In genomic region chr4:133408006-133408405, GRCm38 (mm10) we compare ENCODE assay signal across 11 mouse cellular contexts. TPM values are rescaled to one million over a fixed set of nuclear protein-coding genes. Genes with fewer than 3 reads are reported as not detected.
DNase-seq lines count a peak whose midpoint lies in the region; ATAC-seq lines count a peak whose summit lies in the region.
"Had no signal": no experiment of that assay in that cellular context is flagged by ENCODE, and none has a peak within 500 bp of the region (broad histone marks: within the 10 kb centered on the region; RNA-seq: fewer than 3 reads in every experiment).

No protein-coding gene starts in this region.

- no peak overlapping the region for H3K9ac ChIP-seq in midbrain, embryonic 14.5 days (replicated peaks; ENCODE audit: low read length)
- H3K9ac ChIP-seq in hindbrain, embryonic 15.5 days = 0 out of 2 replicates have a peak overlapping the region, but pooled peaks have one; percentile 27
- H3K9ac ChIP-seq in neural tube, embryonic 14.5 days (replicated peaks; ENCODE audit: low read depth, low read length) = no peak overlapping the region; the same call in 1 of the 2 replicates
- H3K9ac ChIP-seq: embryonic facial prominence, embryonic 12.5 days had no signal

- H3K36me3 ChIP-seq in midbrain, embryonic 10.5 days = peaks cover 22% of the 10 kb centered on the region
- peaks cover 8% of the 10 kb centered on the region for H3K36me3 ChIP-seq in midbrain, embryonic 14.5 days (ENCODE audit: control insufficient read depth, insufficient read depth, low read length)
- H3K36me3 ChIP-seq in hindbrain, embryonic 15.5 days = no peaks in the 10 kb centered on the region
- H3K36me3 ChIP-seq in neural tube, embryonic 14.5 days (ENCODE audit: control insufficient read depth, insufficient read depth, low read length) = no peaks in the 10 kb centered on the region

- ATAC-seq in midbrain, embryonic 14.5 days (ENCODE audit: low FRiP score, low TSS enrichment) = no peak
- ATAC-seq in hindbrain, embryonic 15.5 days (ENCODE audit: low FRiP score, low read depth) = no peak
- peak; percentile 86; the same call in 1 of the 2 replicates for ATAC-seq in neural tube, embryonic 14.5 days (ENCODE audit: low read depth)

- no peaks in the 10 kb centered on the region for H3K27me3 ChIP-seq in midbrain, embryonic 10.5 days (ENCODE audit: low read depth, poor library complexity, severe bottlenecking)
- H3K27me3 ChIP-seq in midbrain, embryonic 14.5 days (ENCODE audit: control insufficient read depth, insufficient read depth, low read length) = no peaks in the 10 kb centered on the region
- H3K27me3 ChIP-seq in hindbrain, embryonic 15.5 days = no peaks in the 10 kb centered on the region
- no peaks in the 10 kb centered on the region for H3K27me3 ChIP-seq in neural tube, embryonic 14.5 days (ENCODE audit: control insufficient read depth, insufficient read depth, low read length)
- H3K27me3 ChIP-seq: CH12.LX; embryonic facial prominence, embryonic 12.5 days had no signal

- no peaks in the 10 kb centered on the region for H3K9me3 ChIP-seq in midbrain, embryonic 10.5 days (replicated peaks)
- H3K9me3 ChIP-seq in midbrain, embryonic 14.5 days (ENCODE audit: control insufficient read depth, low read length) = no peaks in the 10 kb centered on the region
- H3K9me3 ChIP-seq in hindbrain, embryonic 15.5 days = no peaks in the 10 kb centered on the region
- no peaks in the 10 kb centered on the region for H3K9me3 ChIP-seq in neural tube, embryonic 14.5 days (ENCODE audit: control insufficient read depth, low read length)
- H3K9me3 ChIP-seq: embryonic facial prominence, embryonic 12.5 days had no signal

- no peak overlapping the region for H3K4me3 ChIP-seq in midbrain, embryonic 10.5 days
- H3K4me3 ChIP-seq in midbrain, embryonic 14.5 days (replicated peaks; ENCODE audit: low read depth, low read length) = no peak overlapping the region
- no peak overlapping the region for H3K4me3 ChIP-seq in hindbrain, embryonic 15.5 days
- H3K4me3 ChIP-seq in neural tube, embryonic 14.5 days (ENCODE audit: low read depth, low read length) = no peak overlapping the region
- H3K4me3 ChIP-seq: embryonic facial prominence, embryonic 12.5 days had no signal

- H3K27ac ChIP-seq in midbrain, embryonic 10.5 days (replicated peaks) = 0 out of 2 replicates have a peak overlapping the region, but pooled peaks have one; percentile 28
- H3K27ac ChIP-seq in midbrain, embryonic 14.5 days (replicated peaks; ENCODE audit: low read depth, low read length) = no peak overlapping the region; the same call in 1 of the 2 replicates
- H3K27ac ChIP-seq in hindbrain, embryonic 15.5 days (replicated peaks) = peak overlapping the region; percentile 27
- no peak overlapping the region; the same call in 1 of the 2 replicates for H3K27ac ChIP-seq in neural tube, embryonic 14.5 days (ENCODE audit: low read depth, low read length)
- H3K27ac ChIP-seq: embryonic facial prominence, embryonic 12.5 days had no signal

- DNase-seq in heart, adult 11 months = peak; percentile 92
- DNase-seq in heart, adult 8-10 months (ENCODE audit: low spot score) = no peak
- no peak for DNase-seq in midbrain, embryonic 10.5 days (ENCODE audit: low spot score)
- DNase-seq in midbrain, embryonic 14.5 days = no peak
- no peak for DNase-seq in retina, embryonic 14.5 days (ENCODE audit: low spot score)
- no peak for DNase-seq in cerebellum, postnatal 36 days
- DNase-seq: thymus, postnatal 25 days had no signal

- no peak overlapping the region for H3K4me2 ChIP-seq in midbrain, embryonic 14.5 days (ENCODE audit: low read length)
- no peak overlapping the region for H3K4me2 ChIP-seq in hindbrain, embryonic 15.5 days
- H3K4me2 ChIP-seq in neural tube, embryonic 14.5 days (ENCODE audit: low read depth, low read length) = no peak overlapping the region
- H3K4me2 ChIP-seq: embryonic facial prominence, embryonic 12.5 days had no signal

- peaks cover 18% of the 10 kb centered on the region for H3K4me1 ChIP-seq in midbrain, embryonic 10.5 days
- peaks cover 12% of the 10 kb centered on the region; the same call in 1 of the 2 replicates for H3K4me1 ChIP-seq in midbrain, embryonic 14.5 days (ENCODE audit: control insufficient read depth, insufficient read depth, low read length)
- H3K4me1 ChIP-seq in hindbrain, embryonic 15.5 days (replicated peaks) = peaks cover 15% of the 10 kb centered on the region
- peaks cover 13% of the 10 kb centered on the region for H3K4me1 ChIP-seq in neural tube, embryonic 14.5 days (ENCODE audit: control insufficient read depth, insufficient read depth, low read length)

- 81% methylated on average over 7 of the region's 7 CpGs for WGBS in midbrain, embryonic 10.5 days
- WGBS in midbrain, embryonic 14.5 days = 81% methylated on average over 7 of the region's 7 CpGs
- 39% methylated on average over 7 of the region's 7 CpGs for WGBS in hindbrain, embryonic 15.5 days
- WGBS in neural tube, embryonic 14.5 days = 32% methylated on average over 7 of the region's 7 CpGs

RNA-seq across cellular contexts. Expression of gene Slc9a1, which starts 38.5 kb away (rescaled TPM):
- total RNA-seq in heart, adult 8-10 months (2022) = 10 to 100 TPM; 16.0 to 21.9 (median 16.5) TPM
- polyA plus RNA-seq in midbrain, embryonic 10.5 days (2016; fragmentation: Nextera tagmentation; extraction: Ambion mirVana) = 8.3 and 8.6 TPM in 2 replicates
- polyA plus RNA-seq in midbrain, embryonic 14.5 days (2014; fragmentation: Nextera tagmentation; extraction: Ambion mirVana) = 8.2 and 8.3 TPM in 2 replicates
- polyA plus RNA-seq in hindbrain, embryonic 15.5 days (2015; fragmentation: Nextera tagmentation; extraction: Ambion mirVana) = 8.1 and 10.1 TPM in 2 replicates
- polyA plus RNA-seq in neural tube, embryonic 14.5 days (2014; fragmentation: Nextera tagmentation; extraction: Ambion mirVana) = 8.0 and 9.7 TPM in 2 replicates

RNA-seq across cellular contexts. Expression of gene Wdtc1, which starts 54.7 kb away (rescaled TPM):
- total RNA-seq in heart, adult 8-10 months (2022) = 10 to 100 TPM; 77.3 to 94.3 (median 79.2) TPM
- polyA plus RNA-seq in midbrain, embryonic 10.5 days (2016; fragmentation: Nextera tagmentation; extraction: Ambion mirVana) = 19.2 and 20.0 TPM in 2 replicates
- 21.3 and 24.9 TPM in 2 replicates for polyA plus RNA-seq in midbrain, embryonic 14.5 days (2014; fragmentation: Nextera tagmentation; extraction: Ambion mirVana)
- 22.7 and 24.0 TPM in 2 replicates for polyA plus RNA-seq in hindbrain, embryonic 15.5 days (2015; fragmentation: Nextera tagmentation; extraction: Ambion mirVana)
- polyA plus RNA-seq in neural tube, embryonic 14.5 days (2014; fragmentation: Nextera tagmentation; extraction: Ambion mirVana) = 22.3 and 24.5 TPM in 2 replicates

Comparison
In these comparisons a context has a peak if more than half of its experiments do, and no peak if none do; other contexts are left out.
1. H3K27ac ChIP-seq: peak in midbrain, embryonic 10.5 days (single experiment) and hindbrain, embryonic 15.5 days (single experiment); none in midbrain, embryonic 14.5 days (single experiment) and neural tube, embryonic 14.5 days (single experiment).